Mouse (Mus musculus): ENCODE data around the gene Tet3. TPM values are rescaled to one million over a fixed set of nuclear protein-coding genes. Genes with fewer than 3 reads are reported as not detected.

Tet3 gene
- polyA plus RNA-seq, 1 experiment from 2014 or later: 72.4 TPM

DNA sequence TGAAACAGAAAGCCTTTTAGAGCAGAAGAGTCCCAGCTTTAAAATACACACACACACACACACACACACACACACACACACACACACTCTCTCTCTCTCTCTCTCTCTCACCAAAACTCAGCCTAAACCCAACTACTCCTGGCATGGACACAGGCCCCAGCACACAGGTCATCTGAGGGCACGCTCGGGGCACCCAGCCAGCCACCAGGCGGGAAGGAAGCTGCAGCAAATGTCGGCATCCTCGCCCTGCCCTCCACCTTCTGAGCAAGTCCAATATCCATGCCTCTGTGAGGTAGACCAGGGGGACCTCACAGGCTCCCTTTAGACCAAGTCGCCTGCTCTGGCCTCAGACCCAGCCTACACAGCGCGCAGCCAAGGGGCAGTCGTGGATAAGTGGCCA is 14.4 kb upstream of the Tet3 start:
- no peaks in the 10 kb centered on the region for H3K9me3 ChIP-seq
- no peak overlapping the region for H3K4me2 ChIP-seq (replicated peaks)
- ATAC-seq: no peak
- H3K27me3 ChIP-seq: no peaks in the 10 kb centered on the region
- no peaks in the 10 kb centered on the region; the same call in 1 of the 2 replicates for H3K4me1 ChIP-seq (replicated peaks)
- no peak overlapping the region for H3K4me3 ChIP-seq (replicated peaks)
- H3K9ac ChIP-seq (replicated peaks): no peak overlapping the region
- 92% methylated on average over 9 of the region's 9 CpGs for WGBS
- no peak overlapping the region for H3K27ac ChIP-seq
- peaks cover 9% of the 10 kb centered on the region for H3K36me3 ChIP-seq

DNA sequence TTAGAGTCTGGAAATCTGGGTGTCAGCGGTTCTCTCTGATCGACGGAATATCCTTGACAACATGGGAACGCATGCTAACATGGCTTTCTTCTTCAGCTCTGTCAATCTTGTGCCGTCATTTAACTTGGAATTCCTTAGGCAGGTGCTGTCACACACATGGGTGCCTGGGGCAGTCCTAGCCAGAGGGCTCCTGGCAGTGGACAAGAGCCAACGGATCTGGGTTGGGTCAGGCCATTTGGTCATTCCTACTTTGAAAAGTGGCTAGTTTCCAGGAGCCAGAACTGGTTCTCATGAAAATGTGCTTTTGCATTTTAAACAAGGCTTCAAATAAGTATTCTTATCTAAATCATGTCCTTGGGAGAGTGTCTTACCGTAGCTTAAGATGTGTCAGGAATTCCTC is 12.9 kb upstream of the Tet3 start:
- Histone ChIP-seq H3K4me1 (replicated peaks) (no peaks in the 10 kb centered on the region; the same call in 1 of the 2 replicates), H3K9me3 (no peaks in the 10 kb centered on the region), H3K9ac (replicated peaks) (no peak overlapping the region), H3K36me3 (peaks cover 1% of the 10 kb centered on the region), H3K27me3 (no peaks in the 10 kb centered on the region), H3K4me2 (replicated peaks) (no peak overlapping the region), H3K4me3 (replicated peaks) (no peak overlapping the region), H3K27ac (no peak overlapping the region)
- 89% methylated on average over 7 of the region's 7 CpGs for WGBS
- no peak for ATAC-seq

DNA sequence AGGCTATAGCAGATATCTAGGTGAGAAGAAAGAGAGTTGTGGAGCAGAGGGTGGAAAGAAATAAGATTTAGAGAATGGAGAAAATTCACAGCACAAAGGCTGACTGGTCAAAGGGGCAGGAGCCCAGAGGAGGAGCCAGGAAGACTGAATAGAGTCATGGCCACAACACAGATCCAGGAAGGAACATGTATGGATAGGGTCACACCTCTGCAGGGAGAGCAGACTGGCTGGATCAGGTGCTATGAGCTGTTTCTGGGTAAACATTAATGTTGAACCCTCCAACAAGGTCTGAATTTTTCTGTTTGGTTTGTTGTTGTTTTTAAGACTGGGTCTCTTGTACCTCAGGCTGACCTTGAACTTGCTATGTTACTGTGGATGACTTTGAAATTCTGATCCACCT is 5.1 kb upstream of the Tet3 start:
- H3K4me1 ChIP-seq (replicated peaks): no peaks in the 10 kb centered on the region
- 0 out of 2 replicates have a peak, but pooled peaks cover 3% of the 10 kb centered on the region for H3K27me3 ChIP-seq
- no peak overlapping the region for H3K4me3 ChIP-seq (replicated peaks)
- no peak overlapping the region for H3K9ac ChIP-seq (replicated peaks)
- no peak overlapping the region for H3K4me2 ChIP-seq (replicated peaks)
- no peak overlapping the region for H3K27ac ChIP-seq
- ATAC-seq: no peak
- H3K9me3 ChIP-seq: no peaks in the 10 kb centered on the region
- H3K36me3 ChIP-seq: no peaks in the 10 kb centered on the region

DNA sequence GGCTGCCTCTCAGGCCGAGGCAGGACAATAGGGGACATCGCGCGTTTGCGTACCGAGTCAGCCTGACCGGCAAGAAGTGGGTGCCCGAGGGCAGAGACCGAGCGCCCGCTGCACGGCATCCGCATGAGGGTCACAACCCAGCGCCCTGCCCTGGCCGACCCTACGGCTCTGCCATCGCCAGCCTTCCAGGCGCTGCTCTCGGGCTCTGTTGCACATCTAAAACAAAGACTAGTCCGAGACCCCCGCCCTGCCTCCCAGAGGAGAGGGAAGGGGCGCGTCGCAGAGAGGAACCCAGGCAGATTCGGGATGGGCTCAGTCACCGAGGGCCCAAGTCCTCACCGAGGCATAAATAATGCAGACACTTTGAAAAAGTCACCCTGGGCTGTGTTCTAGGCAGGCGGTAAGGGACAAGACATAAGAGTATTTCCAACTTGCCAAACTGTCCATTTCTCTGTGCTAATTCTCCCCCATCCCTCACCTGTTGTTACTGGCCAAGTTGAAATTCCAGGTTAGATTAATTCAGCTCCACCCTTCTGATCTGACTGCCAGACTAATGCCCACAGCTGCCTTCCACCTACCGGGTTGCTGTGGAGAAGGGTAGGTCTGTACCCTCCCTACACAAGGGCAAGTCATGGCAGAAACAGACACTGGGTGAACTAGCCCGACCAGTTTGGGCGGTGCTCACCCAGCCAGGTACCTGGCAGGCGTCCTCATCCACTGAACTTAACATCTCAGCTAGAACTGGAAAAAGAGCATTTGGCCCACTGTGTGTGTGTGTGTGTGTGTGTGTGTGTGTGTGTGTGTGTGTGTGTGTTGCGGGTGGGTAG is 1.7 kb downstream of the Tet3 start:
- H3K27me3 ChIP-seq: 0 out of 2 replicates have a peak, but pooled peaks cover 3% of the 10 kb centered on the region
- peak overlapping the region; percentile 96 for H3K9ac ChIP-seq (replicated peaks)
- no peaks in the 10 kb centered on the region for H3K9me3 ChIP-seq
- peak overlapping the region; percentile 98 for H3K27ac ChIP-seq
- peak; percentile 66; the same call in 1 of the 2 replicates for ATAC-seq
- H3K36me3 ChIP-seq: no peaks in the 10 kb centered on the region
- 3% methylated on average over 33 of the region's 33 CpGs for WGBS
- peak overlapping the region; percentile 83 for H3K4me2 ChIP-seq (replicated peaks)
- H3K4me3 ChIP-seq (replicated peaks): peak overlapping the region; percentile 87
- H3K4me1 ChIP-seq (replicated peaks): peaks cover 39% of the 10 kb centered on the region

DNA sequence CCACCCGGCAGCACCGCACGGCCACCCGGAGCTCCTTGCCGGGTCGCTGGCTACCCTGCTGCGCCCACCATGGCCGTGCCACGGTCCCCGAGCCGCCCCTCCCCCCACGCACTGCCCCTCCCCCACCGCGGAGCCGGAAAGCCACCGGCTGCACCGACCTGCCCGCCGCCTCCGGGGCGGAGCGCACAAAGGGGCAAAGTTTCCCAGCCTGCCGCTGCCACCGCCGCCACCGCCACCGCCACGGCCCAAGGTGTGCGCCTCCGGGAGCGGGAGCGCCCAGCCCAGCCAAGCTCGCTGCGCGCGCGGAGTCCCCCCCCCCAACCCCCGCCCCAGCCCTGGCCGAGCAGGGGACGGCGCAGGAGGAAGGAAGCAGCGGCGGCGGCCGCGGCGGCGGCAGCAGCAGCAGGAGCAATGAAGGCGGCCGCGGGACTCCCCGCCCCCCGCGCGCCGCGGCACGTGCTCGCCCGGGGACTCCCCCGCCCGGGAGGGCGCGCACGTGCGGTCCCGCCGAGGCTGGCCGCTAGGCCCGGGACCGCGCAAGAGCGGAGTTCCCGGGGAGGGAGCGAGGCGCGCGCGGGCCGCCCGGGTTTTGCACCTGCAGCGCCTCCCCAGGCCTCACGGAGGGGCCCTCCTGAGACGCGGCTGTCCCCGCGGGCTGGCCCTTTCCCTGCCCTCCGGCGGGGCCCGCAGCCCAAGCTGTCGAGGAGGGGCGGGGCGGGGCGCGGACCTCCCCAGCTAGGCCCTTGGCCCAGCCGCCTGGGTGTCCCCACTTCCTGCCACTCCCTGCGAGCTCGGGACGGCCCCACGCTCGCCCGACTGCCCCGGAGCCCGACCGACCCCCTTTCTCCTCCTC is 2.5 kb downstream of the Tet3 start:
- no peaks in the 10 kb centered on the region for H3K36me3 ChIP-seq
- peak overlapping the region; percentile 98 for H3K27ac ChIP-seq
- no peaks in the 10 kb centered on the region for H3K9me3 ChIP-seq
- H3K4me2 ChIP-seq (replicated peaks): peak overlapping the region; percentile 83
- under 1% methylated on average over 42 of the region's 105 CpGs for WGBS
- H3K9ac ChIP-seq (replicated peaks): peak overlapping the region; percentile 96
- peaks cover 48% of the 10 kb centered on the region for H3K4me1 ChIP-seq (replicated peaks)
- ATAC-seq: peak; percentile 74
- H3K4me3 ChIP-seq (replicated peaks): peak overlapping the region; percentile 87
- H3K27me3 ChIP-seq: 0 out of 2 replicates have a peak, but pooled peaks cover 3% of the 10 kb centered on the region

DNA sequence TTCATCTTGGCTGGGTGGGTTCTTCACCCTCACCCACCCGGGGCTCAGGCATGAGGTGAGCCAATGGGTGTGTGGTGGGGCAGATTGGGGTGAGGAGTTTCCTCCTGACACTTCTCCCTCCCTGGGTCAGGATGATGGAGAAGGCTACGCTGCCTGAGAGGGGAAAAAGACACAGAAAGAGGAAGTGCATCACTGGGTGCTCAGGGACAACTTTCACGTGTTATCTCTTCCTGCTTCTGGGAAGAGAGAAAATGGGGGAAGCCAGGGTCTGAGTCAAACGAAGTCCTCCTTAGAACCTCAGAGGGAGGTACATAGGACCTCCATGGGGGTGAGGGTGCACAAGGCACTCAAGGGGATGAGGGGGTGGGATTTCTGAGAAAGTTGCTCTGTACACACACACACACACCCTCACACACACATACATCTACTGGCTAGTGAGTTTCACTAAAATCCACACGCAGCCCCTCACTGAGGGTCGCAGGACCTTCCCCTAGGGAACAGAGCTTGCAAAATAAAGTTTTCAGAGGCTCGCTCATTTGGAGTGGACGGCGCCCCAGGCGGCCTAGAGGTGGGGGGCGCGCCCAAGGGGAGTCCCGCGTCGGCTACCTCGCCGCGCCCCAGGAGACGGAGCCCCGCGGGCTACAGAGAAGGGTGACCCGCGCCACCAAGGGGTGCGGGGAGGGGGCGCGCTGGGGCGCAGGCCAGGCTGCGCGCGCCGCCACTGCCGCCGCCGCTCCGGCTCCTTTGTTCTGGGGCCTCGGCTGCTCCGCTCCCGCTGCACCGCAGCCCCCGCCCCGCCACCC is 3.4 kb downstream of the Tet3 start:
- no peaks in the 10 kb centered on the region for H3K36me3 ChIP-seq
- H3K9ac ChIP-seq (replicated peaks): peak overlapping the region; percentile 96
- H3K27ac ChIP-seq: peak overlapping the region; percentile 98
- ATAC-seq: peak; percentile 44
- H3K4me1 ChIP-seq (replicated peaks): peaks cover 56% of the 10 kb centered on the region
- no peaks in the 10 kb centered on the region for H3K9me3 ChIP-seq
- H3K4me2 ChIP-seq (replicated peaks): peak overlapping the region; percentile 83
- WGBS: 2% methylated on average over 38 of the region's 41 CpGs
- peak overlapping the region; percentile 87 for H3K4me3 ChIP-seq (replicated peaks)
- 0 out of 2 replicates have a peak, but pooled peaks cover 3% of the 10 kb centered on the region for H3K27me3 ChIP-seq

DNA sequence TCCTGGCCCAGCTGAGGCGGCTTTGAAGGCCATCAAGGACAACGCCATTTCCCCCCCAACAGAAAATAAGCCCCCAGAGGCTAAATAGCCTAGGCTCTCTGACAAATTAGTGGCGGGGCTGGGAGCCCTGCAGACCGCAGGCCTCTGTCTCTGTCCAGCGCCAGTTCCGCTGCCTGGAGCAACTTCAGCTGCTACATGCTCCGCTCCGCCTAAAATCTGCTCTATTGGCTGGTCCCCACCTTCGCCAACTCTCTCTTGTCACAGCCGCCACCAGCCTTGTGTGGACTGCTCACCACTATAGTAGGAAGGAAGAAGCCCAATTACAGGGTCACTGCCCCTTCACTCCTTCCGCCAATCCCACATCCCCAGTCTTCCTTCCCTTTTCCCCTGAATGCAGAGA is 5.2 kb downstream of the Tet3 start:
- peaks cover 74% of the 10 kb centered on the region for H3K4me1 ChIP-seq (replicated peaks)
- no peaks in the 10 kb centered on the region for H3K9me3 ChIP-seq
- peaks cover 2% of the 10 kb centered on the region; the same call in 1 of the 2 replicates for H3K36me3 ChIP-seq
- 45% methylated on average over 11 of the region's 11 CpGs for WGBS
- no peaks in the 10 kb centered on the region for H3K27me3 ChIP-seq
- ATAC-seq: no peak
- H3K27ac ChIP-seq: 0 out of 2 replicates have a peak overlapping the region, but pooled peaks have one; percentile 0
- peak overlapping the region; percentile 83 for H3K4me2 ChIP-seq (replicated peaks)
- peak overlapping the region; percentile 87 for H3K4me3 ChIP-seq (replicated peaks)
- H3K9ac ChIP-seq (replicated peaks): peak overlapping the region; percentile 96

DNA sequence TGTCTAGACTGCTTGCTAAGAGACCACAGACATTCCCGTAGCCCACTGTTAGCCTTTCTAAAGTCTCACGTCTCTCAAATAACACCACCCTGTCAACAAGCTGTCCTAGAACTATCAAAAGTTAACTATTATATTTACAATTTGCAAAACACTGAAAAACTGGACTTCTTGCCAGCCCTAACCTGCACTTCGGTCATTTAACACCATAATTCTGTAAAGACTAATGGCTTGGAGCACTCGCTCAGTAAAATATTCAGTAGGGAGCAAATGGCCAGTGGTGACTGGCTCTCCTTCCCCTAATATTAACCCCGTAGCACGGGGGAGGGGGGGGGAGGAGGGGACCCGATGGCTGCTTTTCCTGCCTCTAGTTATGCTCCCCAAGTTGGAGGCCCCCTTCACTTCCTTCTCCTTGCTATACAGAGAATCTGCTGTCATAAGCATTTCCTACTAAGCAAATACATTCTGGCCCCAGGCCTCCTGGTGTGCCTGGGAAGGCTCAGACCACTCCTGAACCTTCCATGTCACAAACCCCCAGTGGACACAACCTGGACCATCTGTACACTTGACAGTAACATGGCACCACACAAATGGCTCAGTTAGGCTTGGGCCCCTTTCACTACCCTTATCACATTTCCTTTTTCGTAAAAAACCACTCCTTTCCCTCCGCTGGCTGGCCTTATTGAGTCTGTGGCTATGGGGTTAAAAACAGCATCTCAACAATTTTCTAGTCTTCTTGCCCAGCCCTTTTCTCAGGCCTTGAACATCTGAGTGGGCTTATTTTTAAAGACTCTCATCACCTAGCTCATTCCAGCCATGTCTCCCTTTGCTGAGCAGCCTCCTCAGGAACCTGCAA is 8.2 kb downstream of the Tet3 start:
- H3K4me1 ChIP-seq (replicated peaks): peaks cover 89% of the 10 kb centered on the region
- H3K4me2 ChIP-seq (replicated peaks): peak overlapping the region; percentile 42
- 81% methylated on average over 8 of the region's 9 CpGs for WGBS
- peak overlapping the region; percentile 42; the same call in 1 of the 2 replicates for H3K9ac ChIP-seq (replicated peaks)
- H3K4me3 ChIP-seq (replicated peaks): no peak overlapping the region
- no peaks in the 10 kb centered on the region for H3K9me3 ChIP-seq
- H3K27ac ChIP-seq: 0 out of 2 replicates have a peak overlapping the region, but pooled peaks have one; percentile 9
- peaks cover 23% of the 10 kb centered on the region; the same call in 1 of the 2 replicates for H3K36me3 ChIP-seq
- no peaks in the 10 kb centered on the region for H3K27me3 ChIP-seq
- ATAC-seq: no peak

DNA sequence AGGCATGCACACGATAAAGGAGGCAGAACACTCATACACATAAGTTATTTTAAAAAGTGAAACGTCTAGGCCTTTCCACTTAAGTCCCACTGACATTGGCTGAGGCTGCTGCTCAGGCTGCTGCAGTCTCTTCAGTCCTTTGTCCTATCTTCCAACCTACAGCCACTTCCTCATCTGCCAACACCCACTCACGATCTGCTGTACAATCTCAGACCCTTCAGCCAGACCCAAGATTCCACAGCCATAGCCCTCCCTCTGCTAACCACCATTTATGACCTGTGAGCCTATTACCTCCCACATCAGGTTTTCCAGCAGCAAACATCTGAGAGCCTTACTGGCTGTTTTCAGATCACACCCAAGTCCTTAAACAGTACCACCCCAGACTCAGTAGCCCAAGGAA is 9.4 kb downstream of the Tet3 start:
- no peak for ATAC-seq
- Histone ChIP-seq H3K4me1 (replicated peaks) (peaks cover 90% of the 10 kb centered on the region), H3K9me3 (no peaks in the 10 kb centered on the region), H3K4me3 (replicated peaks) (no peak overlapping the region), H3K27ac (no peak overlapping the region), H3K27me3 (no peaks in the 10 kb centered on the region), H3K36me3 (peaks cover 26% of the 10 kb centered on the region; the same call in 1 of the 2 replicates), H3K9ac (replicated peaks) (no peak overlapping the region; the same call in 1 of the 2 replicates), H3K4me2 (replicated peaks) (no peak overlapping the region)
- 69% methylated on average over 3 of the region's 3 CpGs for WGBS

DNA sequence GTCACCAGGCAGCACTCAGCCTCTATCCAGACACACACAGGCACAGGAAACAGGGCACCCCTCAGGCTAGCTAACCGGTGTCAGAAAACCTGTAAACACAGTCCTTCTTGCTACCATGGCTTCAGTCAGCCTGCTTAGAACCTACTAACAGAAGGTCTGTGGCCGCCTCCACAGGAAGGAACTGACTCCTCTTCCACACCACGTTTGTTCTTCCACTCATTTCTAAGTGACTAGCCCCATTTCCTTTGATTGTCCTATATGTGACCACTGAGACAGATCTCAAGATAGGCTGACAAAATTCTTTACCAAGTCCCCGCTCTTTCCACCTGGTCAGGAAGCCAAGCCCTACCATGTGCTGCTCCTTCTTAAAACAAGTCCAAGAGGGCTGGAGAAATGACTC is 10.0 kb downstream of the Tet3 start:
- Histone ChIP-seq H3K27me3 (no peaks in the 10 kb centered on the region), H3K4me3 (replicated peaks) (no peak overlapping the region), H3K9ac (replicated peaks) (no peak overlapping the region), H3K4me1 (replicated peaks) (peaks cover 90% of the 10 kb centered on the region), H3K36me3 (peaks cover 26% of the 10 kb centered on the region; the same call in 1 of the 2 replicates), H3K9me3 (no peaks in the 10 kb centered on the region), H3K27ac (no peak overlapping the region), H3K4me2 (replicated peaks) (no peak overlapping the region)
- 89% methylated on average over 4 of the region's 4 CpGs for WGBS
- no peak for ATAC-seq

Data from midbrain, embryonic 13.5 days (tissue).